Mouse (Mus musculus) megakaryocyte, embryonic 14.5 days (primary cell): ENCODE measurements around the gene Podn.

Experiments used
- FLI1 ChIP-seq: IDR thresholded peaks from 2 replicates; pipeline ENCODE4 v1.6.1; 2012; ENCODE audit warnings: low read length, inconsistent platforms, mixed read lengths
- GATA1 ChIP-seq: IDR thresholded peaks from 3 replicates; pipeline ENCODE4 v1.6.1; 2012; ENCODE audit warnings: mixed read lengths, low read length, inconsistent platforms, borderline replicate concordance

DNA sequence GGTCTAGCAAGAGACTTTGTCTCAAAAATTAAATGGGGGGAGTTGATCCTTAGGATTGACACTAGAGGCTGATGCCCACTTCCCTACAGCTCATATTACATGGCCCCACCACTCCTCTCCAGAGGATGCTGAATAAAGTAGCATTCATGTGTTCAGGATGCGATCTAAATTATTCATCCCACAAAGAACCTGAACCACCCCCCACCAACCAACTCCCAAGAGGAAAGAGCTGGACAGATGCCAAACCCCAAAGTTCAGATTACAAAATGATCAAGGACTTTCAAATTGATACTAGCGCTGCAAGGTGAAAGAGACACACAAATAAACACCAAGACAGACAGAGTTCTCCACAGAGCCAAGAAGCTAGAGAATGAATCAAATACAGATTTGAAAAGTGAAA lies 16.5 kb downstream of the Podn start:
- TF ChIP-seq GATA1, result no peak
- no peak for TF ChIP-seq FLI1
